Mouse (Mus musculus) stomach, embryonic 16.5 days (tissue): ENCODE data around the gene Dst. TPM values are rescaled to one million over a fixed set of nuclear protein-coding genes. Genes with fewer than 3 reads are reported as not detected.

ENCODE experiments used
- ATAC-seq: fragments of 200-750 bp; cut with Nextera tagmentation; 2 replicates; pipeline ENCODE4 v1.8.0; 2017; ENCODE audit warnings: moderate number of reproducible peaks, moderate TSS enrichment; ENCODE audit not compliant: insufficient read depth, low FRiP score
- H3K27ac ChIP-seq: fragments of 300-500 bp; sonication (generic); 2 replicates; pipeline ENCODE4 v1.5.1; 2014; ENCODE audit warnings: low read length
- H3K27me3 ChIP-seq: fragments of 300-500 bp; sonication (generic); 2 replicates; pipeline ENCODE4 v1.6.1; 2014; ENCODE audit warnings: low read length, control low read depth, mixed read lengths; ENCODE audit not compliant: control insufficient read depth, insufficient read depth
- H3K36me3 ChIP-seq: fragments of 300-500 bp; sonication (generic); 2 replicates; pipeline ENCODE4 v1.6.1; 2014; ENCODE audit warnings: low read length; ENCODE audit not compliant: control insufficient read depth, insufficient read depth
- H3K4me1 ChIP-seq: fragments of 300-500 bp; sonication (generic); 2 replicates; pipeline ENCODE4 v1.6.1; 2014; ENCODE audit warnings: low read length, control low read depth, mixed read lengths; ENCODE audit not compliant: control insufficient read depth, insufficient read depth
- H3K4me2 ChIP-seq: fragments of 300-500 bp; sonication (generic); 2 replicates; pipeline ENCODE4 v1.6.1; 2014; ENCODE audit warnings: low read depth, low read length, mixed read lengths
- H3K4me3 ChIP-seq: fragments of 300-500 bp; sonication (generic); replicated peaks from 2 replicates; pipeline ENCODE4 v1.5.1; 2014; ENCODE audit warnings: mild to moderate bottlenecking, low read length
- H3K9ac ChIP-seq: fragments of 300-500 bp; sonication (generic); 2 replicates; pipeline ENCODE4 v1.6.1; 2014; ENCODE audit warnings: low read length
- H3K9me3 ChIP-seq: fragments of 300-500 bp; sonication (generic); replicated peaks from 2 replicates; pipeline ENCODE4 v1.6.1; 2016; ENCODE audit warnings: low read length, control low read depth; ENCODE audit not compliant: control insufficient read depth
- WGBS: fragments of 180-500 bp; shearing (Covaris S2); extraction: QIAGEN DNeasy Blood & Tissue Kit; methylation state at CpG from one replicate; pipeline ENCODE4 v1.1.7; 2014; 5-methylcytosine and 5-hydroxymethylcytosine counted together
- polyA plus RNA-seq: library from polyadenylated mRNA; unstranded; fragments of >200 nt; fragmentation: Nextera tagmentation; extraction: Ambion mirVana; gene quantifications from 2 replicates; pipeline ENCODE4 v1.2.1, GENCODE M21; 2015

Gene Dst
- polyA plus RNA-seq, 1 experiment from 2014 or later: 27.8 TPM

- peak; percentile 54 for ATAC-seq
- 5% methylated on average over 10 of the region's 10 CpGs for WGBS
These were observed 97.3 kb downstream of the Dst start for GRCm38 (mm10) chr1:34005238-34005725.

GRCm38 (mm10) chr1:34005726-34006638, 98.0 kb downstream of the Dst start:
- 1% methylated on average over 29 of the region's 29 CpGs for WGBS
- ATAC-seq: peak; percentile 83; the same call in 1 of the 2 replicates
- 0 out of 2 replicates have a peak, but pooled peaks cover 5% of the 10 kb centered on the region for H3K4me1 ChIP-seq
- peak overlapping the region; percentile 81 for H3K27ac ChIP-seq
- peak overlapping the region; percentile 65 for H3K9ac ChIP-seq
- peak overlapping the region; percentile 88 for H3K4me2 ChIP-seq
- no peaks in the 10 kb centered on the region for H3K9me3 ChIP-seq
- H3K4me3 ChIP-seq: peak overlapping the region; percentile 48
- H3K27me3 ChIP-seq: 0 out of 2 replicates have a peak, but pooled peaks cover 2% of the 10 kb centered on the region
- no peaks in the 10 kb centered on the region for H3K36me3 ChIP-seq

More at GRCm38 (mm10) chr1:34005238-34005725, 97.3 kb downstream of the Dst start:
- H3K27ac ChIP-seq: peak overlapping the region; percentile 81; the same call in 1 of the 2 replicates
- H3K9ac ChIP-seq: peak overlapping the region; percentile 55
- H3K9me3 ChIP-seq: no peaks in the 10 kb centered on the region
- 0 out of 2 replicates have a peak, but pooled peaks cover 1% of the 10 kb centered on the region for H3K27me3 ChIP-seq
- H3K4me3 ChIP-seq: peak overlapping the region; percentile 48
- H3K36me3 ChIP-seq: no peaks in the 10 kb centered on the region
- H3K4me1 ChIP-seq: 0 out of 2 replicates have a peak, but pooled peaks cover 5% of the 10 kb centered on the region
- H3K4me2 ChIP-seq: peak overlapping the region; percentile 88

GRCm38 (mm10) chr1:34006828-34007361, 98.9 kb downstream of the Dst start:
- ATAC-seq: no peak
- 67% methylated on average over 5 of the region's 5 CpGs for WGBS
- peak overlapping the region; percentile 88 for H3K4me2 ChIP-seq
- 0 out of 2 replicates have a peak, but pooled peaks cover 8% of the 10 kb centered on the region for H3K4me1 ChIP-seq
- H3K9ac ChIP-seq: peak overlapping the region; percentile 65; the same call in 1 of the 2 replicates
- no peak overlapping the region for H3K27ac ChIP-seq
- peak overlapping the region; percentile 48 for H3K4me3 ChIP-seq
- no peaks in the 10 kb centered on the region for H3K36me3 ChIP-seq
- H3K27me3 ChIP-seq: 0 out of 2 replicates have a peak, but pooled peaks cover 2% of the 10 kb centered on the region
- no peaks in the 10 kb centered on the region for H3K9me3 ChIP-seq

DNA sequence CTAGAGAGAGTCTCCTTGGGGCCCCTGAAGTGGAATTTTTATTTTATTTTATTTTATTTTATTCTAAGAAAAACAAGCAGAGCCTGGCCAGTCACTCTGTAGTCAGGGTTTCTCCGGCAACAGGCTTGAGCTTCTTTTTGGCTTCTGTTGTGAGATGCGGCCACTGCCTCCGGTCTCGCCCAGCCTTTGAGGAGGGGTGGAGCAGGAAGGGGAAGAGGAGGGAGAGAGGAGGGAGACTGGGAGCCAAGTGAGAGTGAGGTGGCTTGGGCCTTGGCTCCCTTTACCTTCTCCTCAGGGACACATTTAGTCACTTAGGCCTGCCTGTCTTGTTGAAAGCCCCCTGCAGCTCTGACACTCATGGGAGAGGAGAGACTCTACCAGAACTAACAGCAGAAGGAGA, 99.4 kb downstream of the Dst start:
- Histone ChIP-seq H3K4me3 (peak overlapping the region; percentile 48; the same call in 1 of the 2 replicates), H3K27me3 (0 out of 2 replicates have a peak, but pooled peaks cover 2% of the 10 kb centered on the region), H3K36me3 (no peaks in the 10 kb centered on the region), H3K27ac (no peak overlapping the region), H3K4me2 (peak overlapping the region; percentile 88; the same call in 1 of the 2 replicates), H3K4me1 (peaks cover 11% of the 10 kb centered on the region; the same call in 1 of the 2 replicates), H3K9me3 (no peaks in the 10 kb centered on the region), H3K9ac (no peak overlapping the region)
- 66% methylated on average over 4 of the region's 4 CpGs for WGBS
- no peak for ATAC-seq

DNA sequence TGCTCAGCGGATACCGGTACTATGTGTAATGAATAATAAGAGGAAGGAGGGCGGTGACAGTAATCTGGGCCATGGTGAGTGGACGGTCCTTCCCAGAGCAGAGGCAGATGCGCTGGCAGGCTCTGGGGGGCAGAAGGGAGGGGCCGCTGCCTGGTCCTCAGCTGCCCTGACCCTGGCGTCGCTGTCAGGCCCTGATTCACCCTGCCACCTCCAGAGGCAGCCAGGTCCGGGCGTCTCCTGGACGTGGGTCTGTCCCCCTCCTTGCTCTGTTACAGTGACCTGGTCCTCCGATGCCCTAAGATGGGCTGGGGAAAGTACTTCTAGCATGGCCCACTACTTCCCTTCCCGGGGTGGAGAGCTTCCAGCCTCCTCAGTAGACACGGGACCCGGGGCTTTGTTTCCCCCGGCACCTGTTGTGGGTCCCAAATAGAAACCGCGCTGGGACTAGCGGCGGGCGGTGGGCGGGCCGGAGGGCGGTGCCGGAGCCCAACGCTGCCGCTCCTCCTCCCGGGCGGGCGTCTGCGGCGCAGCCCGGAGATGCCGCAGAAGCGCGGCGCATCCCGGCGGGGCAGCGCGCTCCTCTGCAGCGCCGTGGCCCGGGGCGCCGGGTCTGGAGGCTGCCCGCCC, 103.1 kb downstream of the Dst start:
- H3K4me1 ChIP-seq: peaks cover 7% of the 10 kb centered on the region; the same call in 1 of the 2 replicates
- peak overlapping the region; percentile 72 for H3K4me3 ChIP-seq
- no peaks in the 10 kb centered on the region for H3K36me3 ChIP-seq
- no peak overlapping the region for H3K27ac ChIP-seq
- H3K9ac ChIP-seq: peak overlapping the region; percentile 75
- peak; percentile 71 for ATAC-seq
- no peaks in the 10 kb centered on the region for H3K9me3 ChIP-seq
- peak overlapping the region; percentile 98 for H3K4me2 ChIP-seq
- H3K27me3 ChIP-seq: 0 out of 2 replicates have a peak, but pooled peaks cover 2% of the 10 kb centered on the region
- WGBS: 1% methylated on average over 44 of the region's 47 CpGs

- Histone ChIP-seq H3K9ac (peak overlapping the region; percentile 75), H3K9me3 (no peaks in the 10 kb centered on the region), H3K4me1 (peaks cover 6% of the 10 kb centered on the region; the same call in 1 of the 2 replicates), H3K27ac (no peak overlapping the region), H3K4me3 (peak overlapping the region; percentile 72), H3K4me2 (peak overlapping the region; percentile 98), H3K36me3 (no peaks in the 10 kb centered on the region), H3K27me3 (0 out of 2 replicates have a peak, but pooled peaks cover 2% of the 10 kb centered on the region)
- 5% methylated on average over 16 of the region's 16 CpGs for WGBS
- ATAC-seq: peak; percentile 47; the same call in 1 of the 2 replicates
These were observed 103.8 kb downstream of the Dst start for GRCm38 (mm10) chr1:34011821-34012271.

- Histone ChIP-seq H3K4me1 (peaks cover 6% of the 10 kb centered on the region; the same call in 1 of the 2 replicates), H3K4me2 (no peak overlapping the region), H3K36me3 (no peaks in the 10 kb centered on the region), H3K9ac (no peak overlapping the region), H3K27ac (no peak overlapping the region), H3K9me3 (no peaks in the 10 kb centered on the region), H3K27me3 (0 out of 2 replicates have a peak, but pooled peaks cover 2% of the 10 kb centered on the region), H3K4me3 (no peak overlapping the region)
- WGBS: 78% methylated on average over 5 of the region's 5 CpGs
- no peak for ATAC-seq
These were observed 105.5 kb downstream of the Dst start for GRCm38 (mm10) chr1:34013490-34013889.

GRCm38 (mm10) chr1:34016780-34017179, 108.8 kb downstream of the Dst start:
- no peak for ATAC-seq
- Histone ChIP-seq H3K36me3 (no peaks in the 10 kb centered on the region), H3K4me1 (peaks cover 3% of the 10 kb centered on the region; the same call in 1 of the 2 replicates), H3K4me2 (no peak overlapping the region), H3K27me3 (no peaks in the 10 kb centered on the region), H3K4me3 (no peak overlapping the region), H3K9me3 (no peaks in the 10 kb centered on the region), H3K9ac (no peak overlapping the region), H3K27ac (no peak overlapping the region)
- WGBS: 82% methylated on average over 15 of the region's 15 CpGs
